Mouse (Mus musculus): ENCODE data around the gene Pfkfb2.
"Not testable (repeated sequence)": the region's sequence is repeated elsewhere in the genome, so short reads cannot be mapped to it uniquely, and the experiment has no call there.

Pfkfb2 gene

DNA sequence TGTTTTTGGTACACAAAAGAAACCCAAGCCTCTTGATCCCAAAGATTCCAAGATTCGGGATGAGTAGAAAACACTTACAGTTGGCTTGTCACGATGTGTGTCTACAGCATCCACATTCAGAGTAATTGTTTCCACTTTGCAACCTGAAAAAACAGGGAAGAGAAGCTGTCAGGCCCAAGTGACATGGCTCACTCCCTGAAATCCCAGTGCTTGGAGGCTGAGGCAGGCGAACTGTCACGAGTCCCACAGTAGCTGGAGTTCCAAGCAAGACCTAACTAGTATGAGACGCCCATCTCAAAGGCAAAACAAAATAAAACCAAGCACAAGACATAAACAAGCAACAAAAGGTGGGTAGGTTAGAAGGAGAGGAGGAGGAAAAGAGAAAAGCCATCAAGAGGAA is 30.5 kb downstream of the Pfkfb2 start:
- in situ Hi-C loops (cut with MboI), result no loop called here

DNA sequence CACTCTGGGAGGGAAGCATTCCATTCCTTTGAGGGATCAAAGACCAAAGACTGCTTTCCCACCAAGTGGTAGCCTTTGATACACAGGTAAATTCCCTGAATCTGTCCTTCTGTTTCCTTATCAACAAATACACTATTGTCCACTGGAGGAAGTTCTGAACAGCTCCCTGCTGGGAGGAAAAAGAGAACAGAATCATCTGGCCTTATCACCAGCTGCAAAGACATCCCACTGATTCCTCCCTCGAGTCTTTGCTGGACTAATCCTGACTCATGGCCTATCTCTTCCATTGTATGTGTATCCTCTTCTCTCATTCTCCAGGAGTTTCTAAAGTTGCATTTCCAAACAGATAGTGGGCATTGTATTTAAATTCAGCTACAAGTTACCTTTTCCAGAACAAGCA is 45.1 kb downstream of the Pfkfb2 start:
- in situ Hi-C loops (cut with MboI), result no loop called here

GRCm38 (mm10) chr1:130681656-130682413 is 47.2 kb downstream of the Pfkfb2 start:
- in situ Hi-C loops (cut with MboI), result no loop called here

DNA sequence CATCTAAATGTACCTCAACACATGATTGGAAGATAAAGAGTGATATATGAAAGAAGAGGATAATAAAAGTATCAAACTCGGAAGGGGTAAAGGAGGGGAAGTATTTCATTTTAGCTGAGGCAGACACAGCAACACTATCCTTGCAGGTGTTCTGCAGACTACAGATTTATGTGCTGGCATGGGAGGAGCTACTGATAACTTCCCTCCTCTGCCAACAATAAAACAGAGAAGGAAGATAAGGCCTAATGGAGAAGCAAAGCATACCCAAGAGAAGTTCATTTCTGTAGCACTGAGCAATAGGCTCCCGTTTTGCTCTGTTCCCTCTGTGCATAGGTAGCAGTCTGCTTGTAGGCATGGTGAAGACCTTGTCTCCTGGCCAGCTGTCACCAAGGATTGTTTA is 48.0 kb downstream of the Pfkfb2 start:
- in situ Hi-C loops (cut with MboI), result no loop called here

- in situ Hi-C loops (cut with MboI), result no loop called here
Observed at GRCm38 (mm10) chr1:130678551-130678950, 50.5 kb downstream of the Pfkfb2 start.

GRCm38 (mm10) chr1:130663576-130663975 is 65.5 kb downstream of the Pfkfb2 start:
- in situ Hi-C loops (cut with MboI), result not testable (repeated sequence)

- in situ Hi-C loops (cut with MboI), result no loop called here
Observed at GRCm38 (mm10) chr1:130661454-130661853, 67.6 kb downstream of the Pfkfb2 start, which contains the start of gene C4bp. TSS of gene C4bp (minus strand) at chr1:130661632.

DNA sequence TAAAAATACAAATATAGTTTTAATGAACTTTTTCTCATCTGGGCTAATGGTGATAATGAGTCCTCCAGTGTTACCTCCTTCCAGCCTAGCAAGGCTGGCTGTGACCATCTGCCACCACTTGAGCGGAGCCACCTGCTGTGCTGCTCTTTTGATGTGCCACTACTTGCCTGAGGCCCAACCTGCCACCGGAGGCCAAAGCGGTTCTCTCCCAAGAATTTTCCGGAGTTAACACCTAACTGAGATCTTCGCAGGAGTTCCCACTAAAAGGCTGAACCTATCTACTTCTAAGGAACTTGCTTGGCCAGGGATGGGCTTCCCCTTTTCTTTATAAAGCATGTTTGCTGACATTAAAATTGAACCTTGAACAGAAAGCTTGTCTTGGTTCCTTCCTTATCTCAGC is 69.4 kb downstream of the Pfkfb2 start:
- in situ Hi-C loops (cut with MboI), result not testable (repeated sequence)

GRCm38 (mm10) chr1:130644103-130644502 is 85.0 kb downstream of the Pfkfb2 start:
- in situ Hi-C loops (cut with MboI), result no loop called here

DNA sequence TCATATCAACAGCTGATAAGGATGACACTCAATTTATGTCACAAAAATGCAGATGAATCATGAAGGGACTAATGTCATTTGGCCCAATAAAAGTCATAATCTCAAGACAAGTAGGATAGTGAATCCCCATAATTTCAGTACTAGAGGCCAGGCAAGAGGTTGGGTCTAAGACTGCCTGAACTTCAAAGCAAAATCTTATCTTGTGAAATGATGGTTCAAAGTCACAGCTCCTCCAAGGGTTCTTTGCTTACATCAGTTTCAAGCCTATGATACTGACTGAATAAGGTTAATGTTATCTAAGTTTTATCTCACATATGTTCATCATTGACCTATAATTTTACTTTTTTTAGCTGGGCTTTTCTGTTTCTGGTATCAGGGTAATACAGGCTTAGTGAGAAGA is 88.1 kb downstream of the Pfkfb2 start:
- in situ Hi-C loops (cut with MboI), result no loop called here

Data from mature B cell (primary cell).